Mouse (Mus musculus) lung, embryonic 15.5 days (tissue): ENCODE measurements around the gene Nsg1. TPM values are rescaled to one million over a fixed set of nuclear protein-coding genes. Genes with fewer than 3 reads are reported as not detected.

Experiments used
- ATAC-seq: fragments of 200-750 bp; cut with Nextera tagmentation; 2 replicates; pipeline ENCODE4 v1.8.0; 2017; ENCODE audit warnings: moderate number of reproducible peaks, borderline replicate concordance; ENCODE audit not compliant: low FRiP score, low TSS enrichment; ENCODE audit errors: extremely low read depth
- H3K27ac ChIP-seq: fragments of 300-500 bp; sonication (generic); 2 replicates; pipeline ENCODE4 v1.5.1; 2015; ENCODE audit warnings: moderate library complexity, mild to moderate bottlenecking, inconsistent platforms
- H3K27me3 ChIP-seq: fragments of 300-500 bp; sonication (generic); 2 replicates; pipeline ENCODE4 v1.6.1; 2015; ENCODE audit warnings: inconsistent platforms
- H3K36me3 ChIP-seq: fragments of 300-500 bp; sonication (generic); 2 replicates; pipeline ENCODE4 v1.6.1; 2015; ENCODE audit warnings: inconsistent platforms
- H3K4me1 ChIP-seq: fragments of 300-500 bp; sonication (generic); 2 replicates; pipeline ENCODE4 v1.6.1; 2015; ENCODE audit warnings: inconsistent platforms
- H3K4me2 ChIP-seq: fragments of 300-500 bp; sonication (generic); 2 replicates; pipeline ENCODE4 v1.6.1; 2015; ENCODE audit warnings: inconsistent platforms, mild to moderate bottlenecking, moderate library complexity
- H3K4me3 ChIP-seq: fragments of 300-500 bp; sonication (generic); 2 replicates; pipeline ENCODE4 v1.5.1; 2015; ENCODE audit warnings: mild to moderate bottlenecking, inconsistent platforms
- H3K9ac ChIP-seq: fragments of 300-500 bp; sonication (generic); 2 replicates; pipeline ENCODE4 v1.6.1; 2015; ENCODE audit warnings: inconsistent platforms
- H3K9me3 ChIP-seq: fragments of 300-500 bp; sonication (generic); 2 replicates; pipeline ENCODE4 v1.6.1; 2016; ENCODE audit warnings: inconsistent platforms
- WGBS: fragments of 180-500 bp; shearing (Covaris S2); methylation state at CpG from one replicate; pipeline ENCODE4 v1.1.7; 2015; 5-methylcytosine and 5-hydroxymethylcytosine counted together
- polyA plus RNA-seq: library from polyadenylated mRNA; unstranded; fragments of >200 nt; fragmentation: Nextera tagmentation; extraction: Ambion mirVana; gene quantifications from 2 replicates; pipeline ENCODE4 v1.2.1, GENCODE M21; 2015

The Nsg1 gene
- polyA plus RNA-seq, 1 experiment from 2014 or later, result 70.1 TPM

DNA sequence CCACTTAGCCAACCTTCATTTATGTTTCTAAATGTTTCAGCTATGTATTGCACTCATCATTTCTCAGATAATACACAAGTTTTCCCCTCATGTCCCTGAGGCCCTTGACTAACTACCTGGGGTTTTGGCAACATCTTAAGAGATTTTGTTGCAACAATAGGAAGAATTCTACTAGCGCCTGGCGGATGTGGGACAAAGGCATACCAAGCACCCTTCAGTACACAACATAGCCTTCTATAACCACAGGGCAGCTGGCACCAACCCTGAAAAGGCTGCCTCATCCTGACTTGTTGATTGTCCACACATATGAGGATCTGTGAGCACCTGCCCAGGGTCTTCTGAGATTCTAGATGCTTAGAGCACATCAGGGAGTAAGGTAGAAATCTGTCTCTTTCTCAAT is 65.4 kb downstream of the Nsg1 start:
- H3K4me2 ChIP-seq, result no peak overlapping the region
- no peaks in the 10 kb centered on the region for H3K27me3 ChIP-seq
- H3K4me3 ChIP-seq, result no peak overlapping the region
- no peaks in the 10 kb centered on the region for H3K36me3 ChIP-seq
- no peak for ATAC-seq
- no peak overlapping the region for H3K9ac ChIP-seq
- H3K27ac ChIP-seq, result no peak overlapping the region
- no peaks in the 10 kb centered on the region for H3K9me3 ChIP-seq
- 100% methylated on average over 2 of the region's 2 CpGs for WGBS
- no peaks in the 10 kb centered on the region; the same call in 1 of the 2 replicates for H3K4me1 ChIP-seq

DNA sequence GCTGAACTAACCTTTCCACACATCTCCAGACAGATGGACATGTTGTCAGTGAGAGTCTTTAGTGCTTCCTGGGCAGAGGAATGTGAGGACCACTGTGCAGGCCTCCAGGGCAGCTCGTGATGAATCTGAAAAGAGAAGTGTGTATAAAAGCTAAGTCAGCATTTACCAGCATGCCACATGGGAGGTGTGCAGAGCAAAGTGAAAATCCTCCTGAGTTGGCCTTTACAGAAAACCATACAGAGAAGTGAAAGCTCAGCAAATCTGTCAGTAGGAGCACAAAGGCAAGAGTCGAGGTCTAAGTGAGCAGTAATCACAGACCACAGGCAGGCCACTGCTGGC is 67.8 kb downstream of the Nsg1 start:
- WGBS, result 61% methylated on average over 2 of the region's 2 CpGs
- Histone ChIP-seq H3K4me3 (no peak overlapping the region), H3K36me3 (no peaks in the 10 kb centered on the region), H3K27ac (no peak overlapping the region), H3K4me2 (no peak overlapping the region), H3K9me3 (no peaks in the 10 kb centered on the region), H3K9ac (no peak overlapping the region), H3K4me1 (no peaks in the 10 kb centered on the region; the same call in 1 of the 2 replicates), H3K27me3 (no peaks in the 10 kb centered on the region)
- ATAC-seq, result no peak

DNA sequence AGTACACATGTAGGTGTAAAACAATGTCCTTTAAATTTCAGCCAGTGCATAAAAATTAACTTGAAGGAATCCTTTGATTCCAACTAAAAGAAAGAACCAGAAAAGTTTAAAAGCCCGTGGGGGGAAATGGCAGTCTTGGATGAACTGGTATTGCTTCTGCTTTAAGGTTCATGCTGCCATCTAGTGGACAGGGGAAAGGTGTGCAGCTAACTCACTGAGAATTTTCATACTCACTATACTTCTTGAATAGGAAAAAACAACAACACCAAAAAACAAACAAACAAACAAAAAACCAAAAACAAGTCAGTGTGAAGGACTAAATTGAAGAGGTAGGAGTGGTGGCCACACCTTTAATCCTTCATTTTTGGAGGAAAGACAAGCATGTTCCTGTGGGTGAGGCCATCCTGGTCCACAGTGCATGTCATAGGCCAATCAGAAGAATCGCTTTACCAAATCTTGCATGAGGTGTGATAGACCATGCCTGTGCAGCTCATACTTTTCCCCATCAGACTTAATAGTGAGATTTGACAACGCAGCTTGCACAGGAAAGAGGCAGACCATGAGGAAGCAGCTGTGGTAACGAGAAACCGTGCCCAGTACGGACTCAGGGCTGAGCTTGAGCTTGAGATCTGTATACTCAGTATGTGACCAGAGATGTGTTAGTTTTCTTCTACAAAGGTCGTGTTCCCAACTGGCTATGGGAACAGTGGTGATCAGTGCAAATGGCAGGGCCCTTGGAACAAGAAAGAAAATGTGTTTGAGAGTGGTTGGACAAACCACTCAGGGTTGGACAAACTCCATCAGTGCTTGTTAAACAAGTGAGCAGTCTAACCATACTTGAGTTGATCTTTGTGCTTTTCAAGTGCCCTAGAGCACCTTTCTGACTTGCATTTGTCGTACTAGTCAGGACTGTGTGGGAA is 68.4 kb downstream of the Nsg1 start:
- no peak for ATAC-seq
- 50% methylated on average over 8 of the region's 8 CpGs for WGBS
- Histone ChIP-seq H3K4me2 (no peak overlapping the region), H3K27ac (no peak overlapping the region), H3K27me3 (no peaks in the 10 kb centered on the region), H3K4me3 (no peak overlapping the region), H3K9ac (no peak overlapping the region), H3K4me1 (no peaks in the 10 kb centered on the region; the same call in 1 of the 2 replicates), H3K9me3 (no peaks in the 10 kb centered on the region), H3K36me3 (no peaks in the 10 kb centered on the region)

DNA sequence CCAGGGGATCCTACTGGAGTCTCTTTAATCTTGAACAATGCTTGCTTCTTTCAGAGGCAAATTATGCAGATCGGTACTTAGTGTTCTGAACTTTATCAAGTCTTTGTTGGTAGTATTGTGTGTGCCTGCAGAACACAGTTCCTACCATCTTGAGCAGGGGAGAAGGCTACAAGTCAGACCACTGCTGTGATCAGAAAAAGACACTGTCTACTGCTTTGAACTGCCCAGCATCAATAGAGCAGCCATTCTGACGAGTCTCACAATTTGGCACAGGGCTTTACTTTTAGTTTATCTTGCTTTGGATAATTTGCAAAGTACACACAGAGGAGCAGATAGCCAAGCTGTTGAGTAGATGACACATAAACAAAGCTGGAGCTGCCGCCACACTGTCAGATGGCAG is 69.1 kb downstream of the Nsg1 start:
- Histone ChIP-seq H3K36me3 (no peaks in the 10 kb centered on the region), H3K27me3 (no peaks in the 10 kb centered on the region), H3K4me3 (no peak overlapping the region), H3K4me1 (peaks cover 3% of the 10 kb centered on the region; the same call in 1 of the 2 replicates), H3K9ac (no peak overlapping the region), H3K27ac (no peak overlapping the region), H3K4me2 (no peak overlapping the region), H3K9me3 (no peaks in the 10 kb centered on the region)
- no peak; the same call in 1 of the 2 replicates for ATAC-seq
- 44% methylated on average over 3 of the region's 3 CpGs for WGBS

GRCm38 (mm10) chr5:38090111-38090510 is 69.6 kb downstream of the Nsg1 start:
- 79% methylated on average over 3 of the region's 3 CpGs for WGBS

More at GRCm38 (mm10) chr5:38090111-38090510, 69.6 kb downstream of the Nsg1 start:
- no peak overlapping the region for H3K9ac ChIP-seq
- no peak overlapping the region for H3K27ac ChIP-seq
- H3K9me3 ChIP-seq, result no peaks in the 10 kb centered on the region
- no peak overlapping the region for H3K4me3 ChIP-seq
- H3K36me3 ChIP-seq, result no peaks in the 10 kb centered on the region
- no peaks in the 10 kb centered on the region for H3K27me3 ChIP-seq
- peaks cover 6% of the 10 kb centered on the region; the same call in 1 of the 2 replicates for H3K4me1 ChIP-seq
- ATAC-seq, result no peak
- no peak overlapping the region for H3K4me2 ChIP-seq

Other genes starting within 250 kb of the Nsg1 start
- 40.9 and 44.7 TPM in 2 replicates for gene Stx18, start 121.2 kb downstream of the Nsg1 start, polyA plus RNA-seq
- gene Zbtb49, start 60.5 kb upstream of the Nsg1 start, polyA plus RNA-seq, result 12.2 and 13.5 TPM in 2 replicates
- 83.8 and 85.7 TPM in 2 replicates for gene Lyar, start 60.6 kb upstream of the Nsg1 start, polyA plus RNA-seq
- 80.4 and 81.1 TPM in 2 replicates for gene Tmem128, start 100.3 kb upstream of the Nsg1 start, polyA plus RNA-seq
- not detected in 2 replicates for gene Otop1, start 116.1 kb upstream of the Nsg1 start, polyA plus RNA-seq
- not detected in 2 replicates for gene Drd5, start 159.5 kb upstream of the Nsg1 start, polyA plus RNA-seq